Mouse (Mus musculus) G1E-ER4 (cell line): ENCODE results near the gene Kcnq1. TPM values are rescaled to one million over a fixed set of nuclear protein-coding genes. Genes with fewer than 3 reads are reported as not detected.

Experiments
- GATA1 ChIP-seq: IDR thresholded peaks from one replicate; pipeline ENCODE4 v1.8.0; 2012; ENCODE audit warnings: low read length, inconsistent platforms
- polyA plus RNA-seq: library from polyadenylated mRNA; stranded (reverse); fragments of >175 nt; gene quantifications from 2 replicates; pipeline ENCODE4 v1.2.3, GENCODE M21; 2012

Gene Kcnq1
- polyA plus RNA-seq, 1 experiment: not detected

GRCm38 (mm10) chr7:143109696-143110095, 3.5 kb downstream of the Kcnq1 start:
- no peak for TF ChIP-seq GATA1

DNA sequence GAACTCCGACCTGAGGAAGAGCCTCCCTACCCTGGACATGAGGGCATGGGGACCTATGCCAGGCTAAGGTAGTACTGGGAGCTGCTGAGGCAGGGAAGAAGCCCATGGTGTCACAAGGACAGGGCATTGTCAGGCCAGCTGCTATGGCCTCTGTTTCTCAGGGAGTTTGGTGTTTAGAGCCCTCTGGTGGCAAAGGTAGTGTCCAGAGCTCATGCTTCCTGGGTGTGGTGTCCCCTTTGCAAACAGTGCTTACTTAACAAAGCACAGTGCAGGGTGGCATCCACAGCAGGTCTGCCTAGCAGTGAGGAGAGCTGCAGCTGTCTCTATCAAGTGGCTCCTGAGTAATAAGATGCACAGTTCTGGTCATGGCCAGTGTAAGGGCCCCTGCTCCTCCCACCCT, 4.6 kb downstream of the Kcnq1 start:
- TF ChIP-seq GATA1: no peak

- TF ChIP-seq GATA1: no peak
These were observed 5.6 kb downstream of the Kcnq1 start for GRCm38 (mm10) chr7:143111719-143112118.

- TF ChIP-seq GATA1: no peak
These were observed 6.2 kb downstream of the Kcnq1 start for GRCm38 (mm10) chr7:143112395-143112794.

GRCm38 (mm10) chr7:143114773-143115172, 8.6 kb downstream of the Kcnq1 start:
- TF ChIP-seq GATA1: no peak

DNA sequence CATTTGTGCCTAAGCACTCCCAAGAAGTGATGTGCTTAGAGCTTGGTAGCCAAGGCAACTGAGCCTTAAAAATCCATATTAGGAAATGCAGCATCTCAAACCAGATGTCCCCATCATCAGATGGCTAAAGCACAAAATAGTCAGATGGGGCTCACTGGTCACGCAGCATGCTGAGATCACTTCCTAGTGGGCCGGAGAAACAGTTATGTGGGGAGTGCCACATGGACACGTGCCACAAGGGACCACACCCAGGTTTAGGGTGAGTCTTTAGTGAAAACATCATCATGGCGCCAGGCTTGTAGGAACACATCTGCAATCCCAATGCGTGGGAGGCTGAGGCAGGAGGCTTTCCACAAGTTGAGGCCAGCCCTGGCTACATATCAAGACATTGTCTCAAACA, 10.4 kb downstream of the Kcnq1 start:
- TF ChIP-seq GATA1: no peak

DNA sequence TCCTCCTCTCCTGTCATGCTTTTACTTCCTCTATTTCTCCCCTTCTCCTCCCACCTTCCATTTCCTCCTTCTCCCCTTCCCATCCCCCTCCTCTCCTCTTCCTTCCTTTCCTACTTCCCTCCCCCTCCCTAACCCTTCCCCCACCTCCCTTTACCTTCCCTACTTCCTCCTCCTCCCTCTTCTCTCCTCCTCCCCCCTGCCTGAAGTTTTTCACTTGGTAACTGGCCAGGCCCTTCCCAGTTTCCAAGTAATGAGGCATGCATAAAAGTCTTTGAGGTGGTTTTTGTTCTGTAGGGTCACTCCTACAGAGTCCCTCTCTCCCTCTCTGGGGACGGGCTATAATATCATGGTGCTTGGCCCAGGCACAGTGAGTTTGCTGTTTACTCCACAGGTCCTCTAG, 13.2 kb downstream of the Kcnq1 start:
- no peak for TF ChIP-seq GATA1

- no peak for TF ChIP-seq GATA1
These were observed 13.7 kb downstream of the Kcnq1 start for GRCm38 (mm10) chr7:143119826-143120225.

DNA sequence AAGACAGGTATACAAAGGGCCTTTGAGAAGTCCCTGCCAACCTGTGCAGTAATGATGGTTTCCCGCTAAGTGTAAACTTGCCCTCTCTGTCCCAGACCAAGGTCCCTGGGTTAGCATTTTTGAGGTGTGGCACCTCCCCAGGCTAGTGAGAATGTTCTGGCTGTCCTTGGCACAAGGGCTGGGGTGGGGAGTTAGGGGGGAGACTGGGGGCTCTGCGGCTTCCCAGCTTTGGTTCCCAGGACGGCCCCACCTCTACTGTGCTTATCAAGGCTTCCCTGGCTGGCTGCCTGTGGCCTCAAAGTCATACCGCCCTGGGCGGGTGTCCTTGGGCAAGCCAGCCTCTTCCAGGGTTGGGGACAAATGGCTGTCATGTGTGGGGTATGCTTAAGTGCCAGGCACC, 16.0 kb downstream of the Kcnq1 start:
- no peak for TF ChIP-seq GATA1

DNA sequence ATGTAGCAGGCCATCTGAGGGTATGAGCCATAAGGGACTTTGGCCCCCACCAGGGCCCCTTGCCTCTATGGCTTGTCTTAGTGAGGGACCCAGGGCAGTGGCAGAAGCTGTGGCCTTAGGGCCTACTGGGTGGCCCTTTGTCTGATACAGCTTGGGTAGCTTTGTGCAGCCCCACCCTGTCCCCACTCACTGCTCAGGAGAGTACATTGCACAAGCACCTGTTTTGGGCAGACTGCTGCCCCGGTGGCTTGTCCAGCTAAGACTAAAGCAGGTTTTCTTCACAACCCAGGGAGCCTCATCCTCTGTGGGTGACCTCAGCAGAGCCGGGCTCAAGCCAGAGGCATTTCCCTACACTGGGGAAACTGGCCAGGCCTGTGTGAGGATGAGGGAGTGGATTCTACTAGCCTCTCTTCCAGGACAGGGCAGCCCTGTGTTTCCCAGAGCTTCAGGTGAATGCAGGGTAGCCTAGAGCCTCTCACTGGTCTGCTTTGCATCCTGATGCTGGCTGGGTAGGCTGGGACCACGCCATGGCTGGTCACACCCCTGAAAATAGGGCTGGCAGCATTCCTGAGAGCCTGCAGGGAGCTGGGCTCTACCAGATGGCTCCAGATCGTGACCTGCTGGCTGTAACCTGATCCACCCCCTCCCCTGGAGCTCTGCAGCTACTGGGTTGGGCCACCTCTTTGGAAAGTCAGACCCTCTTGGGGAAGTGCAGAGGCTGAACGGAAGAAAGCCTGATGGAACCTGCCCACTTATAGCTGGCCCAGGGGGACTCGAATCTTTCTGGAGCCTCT, 17.9 kb downstream of the Kcnq1 start:
- TF ChIP-seq GATA1: no peak

DNA sequence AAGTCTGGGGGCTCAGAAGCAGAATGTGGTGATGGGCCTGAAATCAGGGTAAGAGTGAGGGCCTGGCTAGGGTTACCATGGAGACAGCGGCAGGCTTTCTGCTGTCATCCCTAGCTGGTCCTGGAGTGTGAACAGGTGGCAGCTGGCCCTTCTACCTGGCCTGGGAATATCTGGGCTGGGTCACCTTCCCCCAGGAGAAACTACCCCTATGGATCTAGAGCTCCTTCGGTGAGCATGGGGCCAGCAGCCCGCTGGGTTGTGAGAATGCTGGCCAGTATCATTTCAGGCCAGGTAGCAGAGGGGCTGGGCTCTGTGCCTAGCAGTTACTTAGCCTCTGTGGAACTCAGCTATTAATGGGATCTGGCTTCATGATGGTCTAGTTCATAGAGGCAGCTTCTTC, 18.7 kb downstream of the Kcnq1 start:
- no peak for TF ChIP-seq GATA1

DNA sequence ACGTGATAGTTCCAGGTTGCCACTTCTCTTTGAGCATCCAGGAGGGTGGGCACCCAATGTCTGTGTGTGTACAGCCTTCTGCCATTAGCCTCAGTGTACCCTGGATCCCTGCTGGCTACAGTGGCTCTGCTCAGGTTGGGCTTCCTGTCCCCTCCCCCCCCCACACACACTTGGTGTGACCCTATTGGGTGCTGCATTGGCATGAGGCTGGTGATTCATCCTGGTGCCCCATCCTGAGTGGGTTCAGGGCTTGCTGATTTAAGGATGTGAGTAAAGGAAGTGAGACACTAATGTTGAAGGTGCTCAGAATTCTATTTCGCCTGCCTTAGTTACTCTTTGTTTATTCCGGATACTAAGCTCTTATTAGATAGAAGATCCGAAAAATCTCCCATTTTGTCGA, 26.7 kb downstream of the Kcnq1 start:
- no peak for TF ChIP-seq GATA1

GRCm38 (mm10) chr7:143136125-143136524, 30.0 kb downstream of the Kcnq1 start:
- TF ChIP-seq GATA1: no peak

GRCm38 (mm10) chr7:143136561-143136960, 30.4 kb downstream of the Kcnq1 start:
- TF ChIP-seq GATA1: no peak

- no peak for TF ChIP-seq GATA1
These were observed 32.6 kb downstream of the Kcnq1 start for GRCm38 (mm10) chr7:143138789-143139188.

DNA sequence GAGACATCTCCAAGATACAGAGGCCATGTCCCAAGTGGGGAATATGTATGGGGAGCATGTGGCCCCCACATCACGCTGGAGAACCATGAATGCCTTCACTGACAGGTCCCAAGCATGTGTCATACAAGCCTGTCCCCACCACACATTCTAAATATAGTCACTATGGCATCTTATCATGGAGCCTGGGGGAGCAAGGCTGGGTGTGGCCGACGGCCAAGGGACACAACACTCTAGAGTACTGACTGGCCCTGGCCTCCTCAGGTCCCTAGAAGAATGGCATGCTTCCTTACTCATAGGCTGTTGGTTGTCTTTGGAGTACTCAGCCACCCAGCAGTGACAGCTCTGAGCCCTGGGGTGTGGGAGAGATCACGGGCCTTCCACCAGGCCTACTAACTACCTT, 33.8 kb downstream of the Kcnq1 start:
- no peak for TF ChIP-seq GATA1

GRCm38 (mm10) chr7:143142680-143143079, 36.5 kb downstream of the Kcnq1 start:
- no peak for TF ChIP-seq GATA1

GRCm38 (mm10) chr7:143147015-143147414, 40.9 kb downstream of the Kcnq1 start:
- TF ChIP-seq GATA1: no peak
